Mouse (Mus musculus) forebrain, embryonic 10.5 days (tissue): Measurements from ENCODE around the gene Ddx6. TPM values are rescaled to one million over a fixed set of nuclear protein-coding genes. Genes with fewer than 3 reads are reported as not detected.
"Not testable (repeated sequence)": the region's sequence is repeated elsewhere in the genome, so short reads cannot be mapped to it uniquely, and the experiment has no call there.

Experiments
- DNase-seq: peaks from one replicate; pipeline ENCODE4 v3.0.0-alpha.2; 2017; ENCODE audit warnings: low spot score; ENCODE audit errors: extremely low spot score
- H3K27ac ChIP-seq: fragments of 300-500 bp; sonication (generic); 2 replicates; pipeline ENCODE4 v1.5.1; 2016; ENCODE audit warnings: mild to moderate bottlenecking
- H3K27me3 ChIP-seq: fragments of 300-500 bp; sonication (generic); 2 replicates; pipeline ENCODE4 v1.6.1; 2016; ENCODE audit warnings: mild to moderate bottlenecking; ENCODE audit not compliant: poor library complexity, severe bottlenecking
- H3K36me3 ChIP-seq: fragments of 300-500 bp; sonication (generic); replicated peaks from 2 replicates; pipeline ENCODE4 v1.6.1; 2016; ENCODE audit warnings: mild to moderate bottlenecking, moderate library complexity
- H3K4me1 ChIP-seq: fragments of 300-500 bp; sonication (generic); 2 replicates; pipeline ENCODE4 v1.6.1; 2016
- H3K4me3 ChIP-seq: fragments of 300-500 bp; sonication (generic); 2 replicates; pipeline ENCODE4 v1.5.1; 2016; ENCODE audit warnings: mild to moderate bottlenecking, moderate library complexity
- H3K9me3 ChIP-seq: fragments of 300-500 bp; sonication (generic); 2 replicates; pipeline ENCODE4 v1.6.1; 2016; ENCODE audit warnings: mild to moderate bottlenecking, moderate library complexity
- WGBS: fragments of 180-500 bp; shearing (Covaris S2); methylation state at CpG from one replicate; pipeline ENCODE4 v1.1.7; 2016; 5-methylcytosine and 5-hydroxymethylcytosine counted together
- polyA plus RNA-seq: library from polyadenylated mRNA; unstranded; fragments of >200 nt; fragmentation: Nextera tagmentation; extraction: Ambion mirVana; gene quantifications from 2 replicates; pipeline ENCODE4 v1.2.1, GENCODE M21; 2016

The Ddx6 gene
- 20.3 and 21.0 TPM in 2 replicates for polyA plus RNA-seq

DNA sequence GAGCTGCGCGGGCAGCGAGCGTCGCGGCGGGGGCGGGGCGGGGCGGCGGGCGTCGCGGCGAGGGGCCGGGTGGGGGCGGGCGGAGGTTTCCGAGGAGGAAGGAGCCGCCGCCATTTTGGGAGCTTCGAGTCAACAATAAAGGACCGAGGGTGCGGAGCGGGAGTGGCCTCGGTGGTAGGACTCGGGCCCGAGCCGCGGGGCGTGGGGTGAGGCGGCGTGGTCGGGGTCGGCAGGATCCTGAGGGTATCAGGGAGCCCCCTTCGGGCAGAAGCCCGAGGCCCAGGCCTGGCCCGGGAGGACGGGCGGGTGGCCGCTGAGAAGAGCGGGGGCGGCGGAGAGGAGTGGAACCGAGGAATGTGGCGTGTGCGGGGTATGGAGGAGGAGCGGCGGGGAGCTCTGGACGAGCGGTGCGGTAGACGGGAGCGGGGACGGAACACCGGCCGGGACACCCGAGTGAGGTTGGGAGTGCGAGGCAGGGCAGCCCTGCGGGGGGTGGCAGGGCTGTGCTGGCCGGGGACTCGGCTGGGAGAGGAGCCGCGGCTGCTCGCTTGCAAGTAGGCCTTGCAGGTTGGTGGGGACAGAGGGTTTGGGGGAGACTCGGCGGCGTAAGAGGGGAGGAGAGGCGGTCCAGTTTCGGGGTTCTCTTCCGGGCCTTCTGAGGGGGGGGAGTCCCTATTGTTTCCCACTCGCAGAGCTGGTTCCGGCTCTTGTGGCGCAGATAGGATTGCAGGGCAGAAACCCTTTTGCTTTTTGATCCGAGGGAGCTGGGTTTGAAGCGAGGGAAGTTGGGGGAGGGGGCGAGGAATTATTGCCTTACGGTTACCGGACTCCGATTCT is at the start of gene Ddx6:
Gene Ddx6 (plus strand): TSS at position 114 of the 837 bp plus-strand sequence.
- peak; percentile 79 for DNase-seq
- peaks cover 34% of the 10 kb centered on the region for H3K36me3 ChIP-seq
- under 1% methylated on average over 67 of the region's 80 CpGs for WGBS
- peak within 1 kb of the TSS; percentile 99 for H3K4me3 ChIP-seq
- peak within 1 kb of the TSS; percentile 100 for H3K27ac ChIP-seq
- no peaks in the 10 kb centered on the region for H3K9me3 ChIP-seq
- peaks cover 44% of the 10 kb centered on the region for H3K4me1 ChIP-seq
- no peaks in the 10 kb centered on the region for H3K27me3 ChIP-seq

DNA sequence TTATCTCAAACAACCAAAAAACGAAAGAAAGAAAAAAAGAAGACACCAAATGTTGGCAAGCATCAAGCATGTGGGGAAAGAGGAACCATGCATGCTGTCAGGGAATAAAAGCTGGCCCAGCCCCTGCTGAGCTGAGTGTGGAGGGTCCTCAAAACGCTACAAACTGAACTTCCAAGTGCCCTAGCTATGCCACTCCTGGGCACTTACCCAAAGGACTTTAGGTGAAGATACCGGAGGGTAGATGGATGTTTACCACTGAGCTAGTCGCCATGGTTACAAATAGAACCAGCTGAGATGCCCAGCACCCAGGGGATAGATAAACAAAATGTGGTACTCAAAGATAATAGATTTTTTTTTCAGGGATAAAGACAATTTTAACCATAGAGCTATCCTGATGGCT is 43.1 kb upstream of the Ddx6 start, which contains the start of gene Cxcr5:
Gene Cxcr5 (minus strand): TSS at position 281 of the 400 bp plus-strand sequence.
- 71% methylated on average over 4 of the region's 4 CpGs for WGBS
- DNase-seq = no peak

DNA sequence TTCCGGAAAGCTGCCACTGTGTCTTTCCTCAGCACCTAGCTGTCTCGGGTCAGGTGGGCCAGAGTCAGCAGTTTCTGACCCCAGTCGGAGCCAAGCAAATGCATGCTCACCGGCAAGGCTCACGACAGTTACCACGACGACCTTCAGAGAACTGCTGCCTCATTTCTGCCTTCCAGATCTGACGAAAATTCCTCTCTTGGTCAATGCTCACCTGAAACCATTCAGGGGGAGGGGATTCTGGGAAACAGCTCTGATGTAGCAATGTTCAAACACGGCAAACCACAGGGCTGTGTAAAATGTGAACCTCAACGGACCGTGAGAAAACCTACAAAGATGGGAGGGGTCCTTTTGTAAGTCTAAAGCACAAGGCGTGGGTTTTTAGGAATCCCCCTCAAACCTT is 41.8 kb upstream of the Ddx6 start:
- H3K4me1 ChIP-seq = peaks cover 18% of the 10 kb centered on the region
- DNase-seq = no peak
- no peak overlapping the region for H3K27ac ChIP-seq
- no peaks in the 10 kb centered on the region for H3K27me3 ChIP-seq
- no peaks in the 10 kb centered on the region for H3K9me3 ChIP-seq
- H3K4me3 ChIP-seq = no peak overlapping the region
- H3K36me3 ChIP-seq = no peaks in the 10 kb centered on the region
- 61% methylated on average over 12 of the region's 12 CpGs for WGBS

More for the DNA sequence above, 43.1 kb upstream of the Ddx6 start, which contains the start of gene Cxcr5:
- Histone ChIP-seq H3K4me1 (peaks cover 16% of the 10 kb centered on the region), H3K27me3 (no peaks in the 10 kb centered on the region), H3K9me3 (no peaks in the 10 kb centered on the region), H3K27ac (no peak within 1 kb of the TSS), H3K4me3 (no peak within 1 kb of the TSS), H3K36me3 (no peaks in the 10 kb centered on the region)

DNA sequence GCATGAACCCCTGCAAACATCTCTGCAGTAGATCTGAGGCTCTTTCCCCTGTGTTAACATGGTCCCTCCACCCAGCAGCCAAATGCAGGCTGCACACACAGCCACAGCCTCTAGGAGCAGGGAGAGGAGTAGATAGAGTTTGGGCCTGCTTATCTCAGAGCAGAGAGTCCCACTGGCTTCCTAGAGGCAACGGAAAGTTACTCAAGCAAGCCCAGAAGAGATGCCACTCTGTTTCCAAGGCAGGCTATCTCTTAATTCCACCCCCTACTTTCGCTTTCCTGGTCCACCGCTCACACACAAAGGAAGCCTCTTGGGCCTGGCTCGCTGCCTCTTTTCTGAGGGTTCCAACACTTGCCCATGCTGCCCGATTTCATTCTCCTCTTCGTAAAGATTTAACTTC is 39.3 kb upstream of the Ddx6 start:
- Histone ChIP-seq H3K4me1 (peaks cover 22% of the 10 kb centered on the region), H3K4me3 (peak overlapping the region; percentile 6; the same call in 1 of the 2 replicates), H3K27me3 (no peaks in the 10 kb centered on the region), H3K9me3 (no peaks in the 10 kb centered on the region), H3K27ac (peak overlapping the region; percentile 48), H3K36me3 (no peaks in the 10 kb centered on the region)
- DNase-seq = no peak
- WGBS = 18% methylated on average over 6 of the region's 6 CpGs

DNA sequence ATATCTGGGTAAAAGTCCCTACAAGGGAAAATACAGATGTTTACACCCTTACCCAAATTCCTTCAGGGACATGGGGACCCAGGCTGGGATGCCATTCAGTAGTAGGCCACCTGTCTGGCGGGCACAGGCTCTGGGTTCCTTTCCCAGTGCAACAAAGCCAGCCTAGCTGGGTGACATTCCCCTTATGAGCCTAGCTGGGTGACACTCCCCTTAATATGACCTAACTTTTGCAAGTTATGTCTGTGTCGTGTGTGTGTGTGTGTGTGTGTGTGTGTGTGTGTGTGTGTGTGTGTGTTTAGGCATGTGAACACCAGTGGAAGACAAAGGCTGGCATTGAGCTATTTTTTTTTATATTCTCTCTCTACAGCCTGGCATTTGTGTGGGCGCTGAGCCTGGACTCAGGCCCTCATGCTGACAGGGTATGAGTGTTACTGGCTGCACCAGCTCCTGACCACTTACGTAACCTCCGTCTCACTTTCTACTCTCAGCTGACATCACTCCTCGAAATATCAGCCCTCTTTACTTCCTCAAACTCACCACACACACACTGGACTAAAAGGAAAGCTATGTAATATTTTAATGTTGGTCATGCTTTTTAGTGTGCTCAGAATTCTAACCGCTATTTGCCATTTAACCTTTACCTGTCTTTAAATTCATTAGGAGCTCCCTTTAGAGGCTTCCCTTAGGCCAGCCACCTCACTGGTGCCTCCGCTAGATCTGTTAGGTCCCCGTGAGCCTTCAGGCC is 37.2 kb upstream of the Ddx6 start:
- no peak overlapping the region for H3K27ac ChIP-seq
- 81% methylated on average over 9 of the region's 9 CpGs for WGBS
- DNase-seq = no peak
- no peak overlapping the region for H3K4me3 ChIP-seq
- H3K27me3 ChIP-seq = no peaks in the 10 kb centered on the region
- no peaks in the 10 kb centered on the region for H3K9me3 ChIP-seq
- H3K4me1 ChIP-seq = peaks cover 21% of the 10 kb centered on the region
- no peaks in the 10 kb centered on the region for H3K36me3 ChIP-seq

DNA sequence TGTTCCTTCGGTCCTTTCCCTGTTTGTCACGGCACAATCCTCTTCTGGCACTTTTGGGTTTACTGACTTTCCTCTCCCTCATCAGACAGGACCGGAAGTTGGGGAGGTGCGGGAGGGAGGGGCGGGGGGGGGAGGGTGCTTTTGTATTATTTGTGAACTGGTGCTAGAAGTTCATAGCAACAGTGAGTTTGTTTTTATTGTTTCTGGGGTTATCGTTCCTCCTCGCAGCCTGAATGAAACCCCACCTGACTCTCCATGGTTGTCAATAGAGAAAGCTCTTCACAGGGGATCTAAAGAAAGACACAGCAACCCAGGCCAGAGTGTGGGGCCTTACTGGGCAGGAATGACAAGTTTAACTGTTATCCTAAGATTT is 36.6 kb upstream of the Ddx6 start:
- Histone ChIP-seq H3K9me3 (no peaks in the 10 kb centered on the region), H3K27ac (no peak overlapping the region), H3K36me3 (no peaks in the 10 kb centered on the region), H3K27me3 (no peaks in the 10 kb centered on the region), H3K4me3 (no peak overlapping the region), H3K4me1 (peaks cover 17% of the 10 kb centered on the region)
- 45% methylated on average over 7 of the region's 7 CpGs for WGBS
- DNase-seq = no peak

DNA sequence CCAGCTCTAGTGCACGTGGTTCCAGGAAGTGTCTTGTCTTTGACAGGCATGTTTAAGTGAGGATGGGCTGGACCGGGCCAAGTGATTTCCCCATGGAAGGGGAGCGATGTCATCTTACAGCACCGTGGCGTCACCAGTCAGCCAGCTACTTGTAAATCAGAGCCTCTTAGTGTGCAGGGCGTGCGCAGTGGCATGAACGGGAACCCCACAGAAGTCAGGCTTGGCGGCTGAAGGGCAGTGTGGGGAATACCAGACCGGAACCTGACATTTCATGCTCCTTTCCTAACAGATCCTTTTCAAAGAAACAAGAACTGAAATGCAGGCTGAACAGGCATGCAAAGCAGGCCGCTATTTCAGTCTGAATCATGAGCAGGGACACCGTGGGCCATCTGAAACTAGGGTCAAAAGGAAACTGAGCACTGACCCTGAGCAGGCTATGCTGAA is 33.7 kb upstream of the Ddx6 start:
- H3K4me3 ChIP-seq = no peak overlapping the region
- H3K4me1 ChIP-seq = peaks cover 6% of the 10 kb centered on the region
- H3K27ac ChIP-seq = no peak overlapping the region
- H3K9me3 ChIP-seq = no peaks in the 10 kb centered on the region
- no peaks in the 10 kb centered on the region for H3K36me3 ChIP-seq
- no peaks in the 10 kb centered on the region for H3K27me3 ChIP-seq
- DNase-seq = no peak
- 87% methylated on average over 12 of the region's 12 CpGs for WGBS

DNA sequence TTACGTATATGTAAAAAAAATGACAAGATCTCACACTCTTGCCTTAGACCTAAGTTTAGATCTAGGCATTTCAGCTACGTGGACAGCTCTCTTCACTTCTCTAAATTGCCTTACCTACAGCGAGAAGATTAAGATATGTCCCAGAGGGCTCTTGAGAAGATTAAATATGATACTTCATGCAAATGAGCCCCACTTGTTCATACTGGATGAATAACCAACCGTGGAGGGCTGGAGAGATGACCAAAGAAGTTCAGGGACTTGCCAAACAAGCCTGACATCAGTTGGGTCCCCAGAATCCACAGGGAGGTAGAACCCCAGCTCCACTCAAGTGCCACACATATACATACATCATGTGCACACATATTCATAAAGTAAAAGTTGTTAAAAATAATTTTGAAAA is 31.4 kb upstream of the Ddx6 start:
- Histone ChIP-seq H3K27ac (no peak overlapping the region), H3K9me3 (no peaks in the 10 kb centered on the region), H3K36me3 (no peaks in the 10 kb centered on the region), H3K4me1 (no peaks in the 10 kb centered on the region), H3K27me3 (no peaks in the 10 kb centered on the region), H3K4me3 (no peak overlapping the region)
- DNase-seq = no peak
- WGBS = 85% methylated on average over 4 of the region's 4 CpGs

DNA sequence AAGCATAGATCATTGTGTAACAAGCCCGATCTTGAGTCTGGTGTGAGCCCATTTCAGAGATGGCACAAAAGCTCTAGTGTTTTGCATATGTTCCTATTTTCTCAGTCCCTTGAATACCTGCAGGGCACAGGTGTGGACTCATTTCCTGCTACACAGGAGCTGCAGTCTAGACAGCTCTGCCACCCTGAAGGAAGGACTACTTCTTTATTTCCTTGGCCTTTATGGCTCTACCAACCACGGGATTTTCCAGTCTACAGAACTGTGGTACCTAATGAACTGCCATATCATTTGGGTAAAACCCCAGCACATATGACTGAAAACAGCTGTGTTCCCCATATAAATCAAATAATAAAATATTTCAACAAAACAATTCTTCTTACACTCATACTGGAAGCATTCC is 29.6 kb upstream of the Ddx6 start:
- no peak for DNase-seq
- WGBS = 95% methylated on average over 2 of the region's 2 CpGs
- Histone ChIP-seq H3K4me3 (no peak overlapping the region), H3K27me3 (no peaks in the 10 kb centered on the region), H3K4me1 (no peaks in the 10 kb centered on the region), H3K36me3 (no peaks in the 10 kb centered on the region), H3K9me3 (no peaks in the 10 kb centered on the region), H3K27ac (no peak overlapping the region)

DNA sequence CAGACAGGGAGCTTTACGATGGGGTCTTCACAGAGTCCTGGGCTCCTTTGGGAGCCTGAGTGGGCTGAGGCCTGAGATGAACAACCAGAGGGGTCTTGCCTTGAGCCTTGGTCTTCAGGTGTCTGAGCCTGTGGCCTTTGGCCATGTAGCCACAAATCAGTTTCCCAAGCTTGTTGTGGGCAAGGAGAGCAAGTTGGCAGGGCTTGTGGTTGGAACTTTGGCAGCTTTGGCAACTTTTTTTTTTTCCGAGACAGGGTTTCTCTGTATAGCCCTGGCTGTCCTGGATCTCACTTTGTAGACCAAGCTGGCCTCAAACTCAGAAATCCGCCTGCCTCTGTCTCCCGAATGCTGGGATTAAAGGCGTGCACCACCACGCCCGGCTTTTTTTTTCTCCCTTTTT is 28.6 kb upstream of the Ddx6 start:
- not testable (repeated sequence) for H3K4me3 ChIP-seq, H3K36me3 ChIP-seq, H3K4me1 ChIP-seq, DNase-seq, H3K9me3 ChIP-seq, H3K27ac ChIP-seq, H3K27me3 ChIP-seq
- WGBS = 89% methylated on average over 7 of the region's 7 CpGs

DNA sequence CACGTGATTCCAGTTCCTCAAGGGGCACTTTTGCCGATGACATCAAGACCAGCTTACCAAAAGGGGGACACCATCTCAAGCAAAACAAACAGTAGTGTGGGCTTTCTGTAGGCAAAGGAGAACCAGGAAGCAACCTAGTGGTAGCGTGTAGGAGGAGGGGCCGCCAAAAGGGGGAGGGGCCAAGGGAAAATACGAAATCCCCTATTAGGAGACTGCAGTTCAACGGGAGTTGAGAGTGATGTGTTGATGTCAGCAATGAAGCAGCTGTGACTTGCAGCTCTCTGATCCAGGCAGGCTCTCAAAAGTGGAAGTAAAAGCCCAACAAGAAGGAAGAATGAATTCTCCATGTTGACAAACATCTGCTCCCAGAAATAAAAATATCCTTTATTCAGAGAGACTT is 25.3 kb upstream of the Ddx6 start:
- Histone ChIP-seq H3K4me3 (no peak overlapping the region), H3K36me3 (no peaks in the 10 kb centered on the region), H3K4me1 (0 out of 2 replicates have a peak, but pooled peaks cover 5% of the 10 kb centered on the region), H3K9me3 (peaks cover 7% of the 10 kb centered on the region), H3K27ac (no peak overlapping the region), H3K27me3 (no peaks in the 10 kb centered on the region)
- WGBS = 56% methylated on average over 6 of the region's 6 CpGs
- DNase-seq = no peak

DNA sequence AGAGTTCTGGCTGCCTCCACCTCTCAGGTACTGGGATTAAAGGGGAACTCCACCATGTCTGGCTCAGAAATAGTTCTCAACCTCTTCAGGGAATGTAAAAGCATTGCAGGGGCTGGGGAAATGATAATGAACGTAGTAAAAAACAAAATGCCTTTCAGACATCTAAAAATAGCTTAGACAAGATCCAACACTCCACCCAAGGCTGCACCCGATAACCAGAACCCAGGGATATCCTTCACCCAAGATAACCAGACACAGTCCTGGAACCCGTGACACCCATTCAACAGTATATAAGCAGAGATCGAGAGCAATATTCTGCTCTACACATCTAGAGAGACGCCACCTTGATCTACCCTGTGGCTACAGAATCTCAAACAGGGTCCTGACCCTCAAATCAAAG is 24.6 kb upstream of the Ddx6 start:
- H3K9me3 ChIP-seq = peaks cover 8% of the 10 kb centered on the region
- H3K4me1 ChIP-seq = 0 out of 2 replicates have a peak, but pooled peaks cover 5% of the 10 kb centered on the region
- no peaks in the 10 kb centered on the region for H3K27me3 ChIP-seq
- H3K4me3 ChIP-seq = no peak overlapping the region
- 86% methylated on average over 5 of the region's 5 CpGs for WGBS
- H3K27ac ChIP-seq = no peak overlapping the region
- no peaks in the 10 kb centered on the region for H3K36me3 ChIP-seq
- no peak for DNase-seq

DNA sequence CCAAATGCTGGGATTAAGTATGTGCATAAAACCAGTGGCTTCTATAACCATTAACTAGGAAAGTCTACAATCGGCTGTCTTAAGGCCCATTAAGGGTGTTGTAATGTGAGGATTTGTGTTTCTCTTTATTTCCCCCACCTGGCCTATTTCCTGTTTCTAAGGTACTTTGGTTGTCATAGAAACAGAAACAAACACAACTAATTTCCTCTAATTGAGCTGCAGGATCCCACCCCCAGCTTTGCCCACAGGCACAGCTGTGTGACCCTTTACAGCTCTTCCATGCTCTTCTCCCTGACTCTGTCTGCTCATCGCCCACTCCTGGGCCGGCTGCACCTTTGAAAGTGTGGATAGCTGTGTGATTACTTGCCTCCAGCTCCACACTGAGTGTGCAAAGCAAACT is 23.3 kb upstream of the Ddx6 start:
- Histone ChIP-seq H3K9me3 (peaks cover 8% of the 10 kb centered on the region), H3K4me3 (no peak overlapping the region), H3K36me3 (no peaks in the 10 kb centered on the region), H3K4me1 (peaks cover 5% of the 10 kb centered on the region; the same call in 1 of the 2 replicates), H3K27ac (no peak overlapping the region), H3K27me3 (no peaks in the 10 kb centered on the region)
- no peak for DNase-seq
- 52% methylated on average over 3 of the region's 3 CpGs for WGBS
